Mouse (Mus musculus): Measurements from ENCODE around the gene Fgfr4. TPM values are rescaled to one million over a fixed set of nuclear protein-coding genes. Genes with fewer than 3 reads are reported as not detected.

The Fgfr4 gene
- polyA plus RNA-seq (2015; fragmentation: Nextera tagmentation; extraction: Ambion mirVana) = 12.7 and 14.6 TPM in 2 replicates

DNA sequence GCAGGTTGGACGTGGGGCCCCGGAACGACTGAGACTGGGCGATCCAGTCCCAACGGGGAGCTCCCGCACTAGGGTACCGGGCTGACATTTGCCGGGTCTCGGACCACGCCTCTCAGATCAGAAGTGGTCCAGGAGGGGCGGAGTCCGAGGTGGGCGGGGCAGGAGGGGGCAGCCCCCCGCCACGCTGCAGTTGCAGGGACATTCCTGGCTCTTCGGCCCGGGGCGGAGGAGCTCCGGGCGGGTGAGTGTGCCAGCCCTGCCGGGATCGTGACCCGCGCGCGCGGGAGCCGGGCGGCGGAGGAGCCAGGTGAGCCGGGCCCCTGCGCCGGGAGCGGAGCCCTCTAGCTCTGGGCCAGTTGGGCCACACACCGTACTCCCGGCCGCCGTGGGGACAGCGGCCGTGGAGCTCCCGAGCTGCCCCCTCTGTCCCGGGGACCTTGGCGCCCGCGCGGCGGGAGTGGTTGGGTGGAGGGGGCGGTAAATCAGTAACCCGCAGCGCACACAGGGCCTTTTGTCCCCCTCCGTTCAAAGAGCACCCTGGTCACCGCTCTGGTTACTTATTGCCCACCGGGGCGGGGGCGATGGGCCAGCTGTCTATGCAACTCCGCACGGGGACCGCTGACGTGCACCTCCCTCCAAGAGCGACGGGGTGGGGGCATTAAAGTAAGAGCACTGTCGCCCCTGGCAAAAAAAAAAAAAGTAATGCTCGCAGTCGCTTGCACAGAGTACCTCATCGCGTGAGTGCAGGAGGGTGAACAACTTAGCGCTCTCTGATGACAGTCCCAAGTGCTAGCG is at the start of gene Fgfr4:
Gene Fgfr4 (plus strand): TSS at position 20 of the 795 bp plus-strand sequence.
- 2% methylated on average over 67 of the region's 68 CpGs for WGBS
- Histone ChIP-seq H3K9me3 (replicated peaks) (no peaks in the 10 kb centered on the region), H3K27ac (replicated peaks) (no peak within 1 kb of the TSS; the same call in 1 of the 2 replicates), H3K4me2 (replicated peaks) (peak within 1 kb of the TSS; percentile 95), H3K27me3 (peaks cover 13% of the 10 kb centered on the region; the same call in 1 of the 2 replicates), H3K36me3 (no peaks in the 10 kb centered on the region), H3K4me1 (peaks cover 12% of the 10 kb centered on the region), H3K4me3 (replicated peaks) (peak within 1 kb of the TSS; percentile 59), H3K9ac (peak within 1 kb of the TSS; percentile 50)
- ATAC-seq (ENCODE audit: insufficient number of reproducible peaks, low FRiP score, low TSS enrichment, low read depth) = peak; percentile 75

DNA sequence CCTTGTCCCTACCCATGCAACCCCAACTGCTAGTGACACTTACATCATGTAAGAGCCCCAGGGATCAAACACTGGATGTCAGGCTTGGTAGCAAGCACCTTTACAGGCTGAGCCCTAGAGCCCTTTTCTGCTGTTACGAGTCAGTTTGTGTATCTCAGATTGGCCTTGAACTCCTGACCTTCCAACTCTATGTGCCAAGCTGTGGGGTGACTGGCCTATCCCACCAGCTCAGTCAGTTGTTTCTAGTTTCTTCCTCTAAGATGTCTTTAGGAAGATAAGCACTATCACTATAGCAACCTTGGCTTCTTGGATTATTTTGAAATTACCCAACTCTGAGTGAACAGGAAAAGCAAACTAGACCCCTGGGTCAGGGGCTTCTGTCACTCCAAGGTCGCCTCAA is 49.1 kb upstream of the Fgfr4 start:
- H3K9ac ChIP-seq = no peak overlapping the region
- H3K4me2 ChIP-seq (replicated peaks) = no peak overlapping the region
- H3K9me3 ChIP-seq (replicated peaks) = no peaks in the 10 kb centered on the region
- peaks cover 24% of the 10 kb centered on the region for H3K4me1 ChIP-seq
- H3K4me3 ChIP-seq (replicated peaks) = no peak overlapping the region
- 63% methylated on average over 2 of the region's 2 CpGs for whole genome bisulfite sequencing
- no peak for ATAC-seq (ENCODE audit: insufficient number of reproducible peaks, low FRiP score, low TSS enrichment, low read depth)
- no peak overlapping the region for H3K27ac ChIP-seq (replicated peaks)
- peaks cover 7% of the 10 kb centered on the region; the same call in 1 of the 2 replicates for H3K36me3 ChIP-seq
- H3K27me3 ChIP-seq = no peaks in the 10 kb centered on the region

DNA sequence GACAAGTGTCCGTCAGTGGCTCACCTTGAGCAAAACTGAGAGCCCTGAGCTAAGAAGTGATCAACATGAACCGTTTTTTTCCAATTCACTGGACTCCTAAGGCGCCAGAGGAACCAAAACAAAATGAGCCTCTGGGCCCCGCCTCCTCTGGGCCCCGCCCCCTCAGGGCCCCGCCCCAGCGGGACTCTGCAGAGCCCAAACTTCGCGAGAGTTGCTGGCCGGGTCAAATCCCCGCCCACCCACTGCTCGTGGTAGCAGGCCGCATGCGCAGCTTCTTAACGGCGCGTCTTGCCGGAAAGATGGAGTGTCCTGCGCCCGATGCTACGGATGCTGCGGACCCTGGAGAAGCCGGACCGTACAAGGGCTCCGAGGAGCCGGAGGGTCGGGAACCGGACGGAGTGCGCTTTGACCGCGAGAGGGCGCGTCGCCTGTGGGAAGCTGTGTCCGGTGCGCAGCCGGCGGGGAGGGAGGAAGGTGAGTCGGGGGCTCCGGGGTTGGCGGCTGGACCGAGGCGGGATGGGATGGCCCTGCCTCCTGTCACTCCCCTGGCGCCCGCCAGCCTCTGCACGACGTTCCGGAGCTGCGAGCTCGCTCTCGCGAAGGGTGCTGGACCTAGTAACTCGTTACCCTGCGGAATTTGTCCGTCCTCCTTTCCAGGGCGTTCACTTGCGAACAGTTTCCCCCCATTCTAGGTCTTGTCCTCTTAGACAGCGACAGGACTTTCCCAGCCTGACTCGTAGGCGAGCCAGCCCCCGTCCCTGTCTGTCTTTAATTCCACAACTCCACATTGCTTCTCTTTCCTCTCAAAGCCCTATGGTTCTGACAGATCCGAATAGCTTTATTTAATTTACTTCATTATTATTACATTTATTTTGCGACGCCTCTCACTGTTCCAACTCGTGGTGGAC is 47.1 kb upstream of the Fgfr4 start, which contains the start of gene Zfp346:
Gene Zfp346 (plus strand): TSS at position 267 of the 908 bp plus-strand sequence.
- peak within 1 kb of the TSS; percentile 92 for H3K27ac ChIP-seq (replicated peaks)
- peak within 1 kb of the TSS; percentile 76 for H3K9ac ChIP-seq
- under 1% methylated on average over 64 of the region's 66 CpGs for WGBS
- H3K36me3 ChIP-seq = peaks cover 19% of the 10 kb centered on the region; the same call in 1 of the 2 replicates
- no peaks in the 10 kb centered on the region for H3K9me3 ChIP-seq (replicated peaks)
- H3K4me2 ChIP-seq (replicated peaks) = peak within 1 kb of the TSS; percentile 69
- H3K27me3 ChIP-seq = no peaks in the 10 kb centered on the region
- peak; percentile 91 for ATAC-seq (ENCODE audit: insufficient number of reproducible peaks, low FRiP score, low TSS enrichment, low read depth)
- peak within 1 kb of the TSS; percentile 94 for H3K4me3 ChIP-seq (replicated peaks)
- H3K4me1 ChIP-seq = peaks cover 17% of the 10 kb centered on the region

DNA sequence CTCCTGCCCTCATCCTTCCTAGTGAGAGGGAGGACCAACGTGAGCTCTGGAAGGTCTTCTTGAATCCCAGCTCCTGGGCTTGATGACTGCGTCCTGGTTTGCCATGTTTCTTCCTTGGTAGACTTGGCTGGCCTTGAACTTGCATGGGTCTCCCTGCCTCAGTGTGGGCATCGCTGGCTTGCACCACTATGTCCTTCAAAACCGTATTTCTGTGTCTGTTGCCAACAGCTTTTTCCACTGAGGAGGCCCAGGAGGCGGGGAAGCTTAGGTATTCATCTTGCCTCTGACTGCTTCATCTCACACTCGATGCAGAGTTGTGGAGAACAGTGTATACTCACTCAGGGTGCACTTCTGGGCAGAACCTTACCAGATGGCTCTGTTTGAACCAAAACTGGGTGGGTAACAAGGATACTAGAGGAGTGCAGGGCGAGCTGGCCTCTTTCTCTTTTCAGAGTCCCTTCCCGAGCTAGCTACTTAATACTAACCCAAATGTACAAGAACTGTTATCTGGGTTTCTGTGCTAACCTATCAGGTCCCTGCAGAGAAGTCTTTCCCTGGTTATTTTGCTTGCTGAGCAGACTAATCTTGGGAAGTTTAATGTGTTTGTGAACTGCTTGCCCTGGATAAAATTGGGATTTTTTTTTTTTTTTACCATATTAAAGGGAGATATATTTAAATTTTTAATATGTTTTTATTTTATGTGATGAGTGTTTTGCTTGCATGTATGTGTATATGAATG is 46.3 kb upstream of the Fgfr4 start:
- WGBS = 18% methylated on average over 8 of the region's 8 CpGs
- Histone ChIP-seq H3K9ac (peak overlapping the region; percentile 76), H3K9me3 (replicated peaks) (no peaks in the 10 kb centered on the region), H3K4me2 (replicated peaks) (peak overlapping the region; percentile 69), H3K27me3 (no peaks in the 10 kb centered on the region), H3K36me3 (peaks cover 19% of the 10 kb centered on the region; the same call in 1 of the 2 replicates), H3K4me1 (peaks cover 17% of the 10 kb centered on the region), H3K4me3 (replicated peaks) (peak overlapping the region; percentile 94), H3K27ac (replicated peaks) (peak overlapping the region; percentile 92)
- no peak for ATAC-seq (ENCODE audit: insufficient number of reproducible peaks, low FRiP score, low TSS enrichment, low read depth)

DNA sequence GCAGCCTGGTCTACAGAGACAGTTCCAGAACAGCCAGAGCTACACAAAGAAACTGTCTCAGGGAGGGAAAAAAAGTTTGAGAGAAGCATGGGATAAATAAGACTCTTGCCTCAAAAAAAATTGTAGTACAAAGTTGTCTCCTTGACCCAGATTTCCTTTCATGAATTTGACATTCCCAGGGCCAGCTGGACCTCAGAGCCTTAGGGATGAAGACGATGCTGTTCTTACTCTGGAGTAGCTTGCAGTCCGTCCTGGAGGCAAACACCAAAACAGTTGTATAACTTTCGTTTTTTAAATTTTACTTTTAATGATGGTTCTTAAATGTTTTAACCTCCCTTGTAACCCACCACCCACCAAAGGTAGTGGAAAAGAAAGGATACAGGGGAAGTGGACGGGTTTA is 45.3 kb upstream of the Fgfr4 start:
- H3K27ac ChIP-seq (replicated peaks) = 0 out of 2 replicates have a peak overlapping the region, but pooled peaks have one; percentile 9
- no peaks in the 10 kb centered on the region for H3K9me3 ChIP-seq (replicated peaks)
- 81% methylated on average over 4 of the region's 4 CpGs for WGBS
- no peaks in the 10 kb centered on the region for H3K27me3 ChIP-seq
- no peak overlapping the region for H3K4me2 ChIP-seq (replicated peaks)
- no peak overlapping the region for H3K9ac ChIP-seq
- H3K4me3 ChIP-seq (replicated peaks) = no peak overlapping the region
- ATAC-seq (ENCODE audit: insufficient number of reproducible peaks, low FRiP score, low TSS enrichment, low read depth) = no peak
- peaks cover 17% of the 10 kb centered on the region for H3K4me1 ChIP-seq
- H3K36me3 ChIP-seq = peaks cover 19% of the 10 kb centered on the region; the same call in 1 of the 2 replicates

DNA sequence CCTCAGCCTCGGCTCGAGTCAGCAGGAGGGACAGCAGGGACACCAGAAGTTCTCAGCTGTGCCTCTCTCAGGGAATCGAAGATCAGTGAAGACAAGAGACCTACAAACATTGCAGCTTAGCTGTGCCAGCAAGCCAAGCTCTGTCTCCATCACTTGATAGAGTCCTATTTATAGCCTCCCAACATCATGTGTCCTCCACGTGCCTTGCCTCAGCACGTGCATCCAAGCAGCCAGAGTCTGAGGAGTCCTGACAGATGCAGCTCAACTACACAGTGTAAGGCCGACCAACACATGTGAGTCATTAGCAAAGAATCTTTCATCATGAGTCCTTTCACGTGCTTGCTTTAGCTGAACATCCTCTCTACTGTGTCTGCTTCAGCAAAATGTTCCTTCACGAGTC is 44.7 kb upstream of the Fgfr4 start:
- no peaks in the 10 kb centered on the region for H3K9me3 ChIP-seq (replicated peaks)
- 0 out of 2 replicates have a peak overlapping the region, but pooled peaks have one; percentile 9 for H3K27ac ChIP-seq (replicated peaks)
- H3K36me3 ChIP-seq = peaks cover 21% of the 10 kb centered on the region; the same call in 1 of the 2 replicates
- H3K4me3 ChIP-seq (replicated peaks) = no peak overlapping the region
- H3K27me3 ChIP-seq = no peaks in the 10 kb centered on the region
- 0 out of 2 replicates have a peak, but pooled peaks have one; percentile 41 for ATAC-seq (ENCODE audit: insufficient number of reproducible peaks, low FRiP score, low TSS enrichment, low read depth)
- H3K9ac ChIP-seq = no peak overlapping the region
- WGBS = 61% methylated on average over 8 of the region's 8 CpGs
- H3K4me1 ChIP-seq = peaks cover 17% of the 10 kb centered on the region
- no peak overlapping the region for H3K4me2 ChIP-seq (replicated peaks)

DNA sequence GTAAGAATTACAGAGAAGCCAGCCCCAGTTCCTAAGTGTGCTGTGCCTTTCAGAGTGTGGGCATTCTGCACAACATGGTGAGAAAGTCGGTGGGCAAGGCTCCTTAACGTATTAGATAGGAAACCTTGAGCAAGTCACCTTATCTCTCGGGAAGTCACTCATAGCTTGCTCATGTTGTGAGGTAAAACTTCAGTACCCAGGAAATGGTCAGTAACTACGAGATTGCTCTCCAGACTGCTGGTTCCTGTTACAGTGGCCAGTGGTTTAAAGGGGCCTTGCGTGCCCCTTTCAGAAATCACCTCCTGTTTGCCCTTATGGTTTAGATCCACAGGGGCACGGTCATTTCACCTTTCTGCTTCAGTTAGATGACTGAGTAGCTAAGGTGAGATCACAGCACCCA is 38.1 kb upstream of the Fgfr4 start:
- 81% methylated on average over 6 of the region's 6 CpGs for WGBS
- no peak overlapping the region for H3K9ac ChIP-seq
- peaks cover 57% of the 10 kb centered on the region for H3K36me3 ChIP-seq
- H3K4me1 ChIP-seq = no peaks in the 10 kb centered on the region
- ATAC-seq (ENCODE audit: insufficient number of reproducible peaks, low FRiP score, low TSS enrichment, low read depth) = no peak
- H3K9me3 ChIP-seq (replicated peaks) = no peaks in the 10 kb centered on the region
- H3K27ac ChIP-seq (replicated peaks) = no peak overlapping the region
- no peak overlapping the region for H3K4me3 ChIP-seq (replicated peaks)
- no peak overlapping the region for H3K4me2 ChIP-seq (replicated peaks)
- H3K27me3 ChIP-seq = no peaks in the 10 kb centered on the region

DNA sequence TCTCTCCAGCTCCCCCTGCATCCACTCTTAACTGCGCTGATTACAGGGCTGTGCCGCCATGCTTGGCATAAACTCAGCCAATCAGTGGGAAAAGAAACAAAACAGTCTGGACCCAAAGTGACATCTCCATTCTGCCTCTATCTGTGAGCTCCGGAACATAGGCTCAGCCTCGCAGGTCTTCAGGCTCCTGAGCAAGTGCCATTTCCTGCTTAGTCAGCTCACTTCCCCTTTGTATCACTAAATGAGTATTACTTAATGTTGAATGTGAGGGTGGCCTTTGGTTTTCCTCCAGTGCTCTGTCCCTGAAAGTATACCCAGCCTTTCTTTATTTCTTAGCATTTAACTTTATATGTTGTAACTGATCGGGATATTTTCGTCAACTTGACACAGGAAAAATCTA is 27.5 kb upstream of the Fgfr4 start:
- H3K4me2 ChIP-seq (replicated peaks) = no peak overlapping the region
- 88% methylated on average over 6 of the region's 6 CpGs for WGBS
- H3K4me1 ChIP-seq = no peaks in the 10 kb centered on the region
- no peaks in the 10 kb centered on the region for H3K9me3 ChIP-seq (replicated peaks)
- H3K27me3 ChIP-seq = no peaks in the 10 kb centered on the region
- H3K4me3 ChIP-seq (replicated peaks) = no peak overlapping the region
- no peak overlapping the region for H3K27ac ChIP-seq (replicated peaks)
- H3K36me3 ChIP-seq = peaks cover 59% of the 10 kb centered on the region
- ATAC-seq (ENCODE audit: insufficient number of reproducible peaks, low FRiP score, low TSS enrichment, low read depth) = no peak
- H3K9ac ChIP-seq = no peak overlapping the region

DNA sequence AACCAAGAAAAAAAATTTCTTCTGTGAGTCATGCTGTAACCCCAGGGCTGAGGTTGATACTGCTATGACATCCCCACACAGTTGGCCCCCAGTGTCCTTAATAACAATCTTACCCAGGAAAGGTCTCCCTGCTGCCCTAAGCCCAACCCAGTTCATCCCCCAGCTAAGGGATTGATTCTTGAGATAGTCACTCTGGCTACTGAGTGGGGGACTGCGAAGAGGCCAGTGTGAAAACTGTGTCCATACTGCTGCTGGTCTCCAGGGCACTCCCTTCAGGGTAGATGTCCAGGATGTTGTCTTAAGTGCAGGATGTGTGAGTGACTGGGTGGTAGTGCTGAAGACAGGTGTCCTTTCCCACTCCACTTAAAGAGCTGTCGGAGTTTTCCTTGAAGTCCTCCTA is 19.0 kb upstream of the Fgfr4 start, which contains the start of gene Gm17617:
Gene Gm17617 (minus strand): TSS at position 101 of the 400 bp plus-strand sequence.
- Histone ChIP-seq H3K27ac (replicated peaks) (no peak within 1 kb of the TSS), H3K4me1 (0 out of 2 replicates have a peak, but pooled peaks cover 3% of the 10 kb centered on the region), H3K4me3 (replicated peaks) (no peak within 1 kb of the TSS), H3K4me2 (replicated peaks) (no peak within 1 kb of the TSS), H3K9ac (no peak within 1 kb of the TSS), H3K36me3 (peaks cover 49% of the 10 kb centered on the region), H3K9me3 (replicated peaks) (no peaks in the 10 kb centered on the region), H3K27me3 (no peaks in the 10 kb centered on the region)
- WGBS = 95% methylated on average over 2 of the region's 2 CpGs
- no peak for ATAC-seq (ENCODE audit: insufficient number of reproducible peaks, low FRiP score, low TSS enrichment, low read depth)

DNA sequence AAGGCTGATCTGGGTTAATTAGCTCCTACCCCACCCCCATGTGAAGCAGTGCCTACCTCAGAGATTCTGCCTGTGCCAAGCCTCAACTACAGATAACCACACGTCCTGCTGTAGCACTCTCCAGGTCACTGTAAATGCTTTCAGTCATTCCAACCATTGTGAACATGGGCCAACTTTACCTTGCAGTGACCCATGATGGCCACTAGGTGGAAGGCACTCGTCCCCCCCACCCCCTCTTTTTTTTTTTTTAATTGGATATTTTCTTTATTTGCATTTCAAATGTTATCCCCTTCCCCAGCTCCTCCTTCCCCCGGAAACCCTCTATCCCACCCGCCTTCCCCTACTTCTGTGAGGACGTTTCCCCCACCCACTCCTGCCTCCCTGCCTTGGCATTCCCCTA is 17.1 kb upstream of the Fgfr4 start:
- ATAC-seq (ENCODE audit: insufficient number of reproducible peaks, low FRiP score, low TSS enrichment, low read depth) = no peak
- peaks cover 32% of the 10 kb centered on the region for H3K36me3 ChIP-seq
- 0 out of 2 replicates have a peak, but pooled peaks cover 3% of the 10 kb centered on the region for H3K4me1 ChIP-seq
- H3K27ac ChIP-seq (replicated peaks) = no peak overlapping the region
- WGBS = 6% methylated on average over 5 of the region's 5 CpGs
- H3K27me3 ChIP-seq = no peaks in the 10 kb centered on the region
- no peaks in the 10 kb centered on the region for H3K9me3 ChIP-seq (replicated peaks)
- no peak overlapping the region for H3K4me3 ChIP-seq (replicated peaks)
- no peak overlapping the region for H3K9ac ChIP-seq
- H3K4me2 ChIP-seq (replicated peaks) = no peak overlapping the region
